Mouse (Mus musculus) telencephalon, adult 2 months (tissue): ENCODE data around the gene Gprin3.
"Not testable (repeated sequence)": the region's sequence is repeated elsewhere in the genome, so short reads cannot be mapped to it uniquely, and the experiment has no call there.

Experiments
- DNase-seq: peaks from one replicate; pipeline ENCODE4 v3.0.0-alpha.2; 2011; ENCODE audit warnings: low read depth, low spot score

The Gprin3 gene

DNA sequence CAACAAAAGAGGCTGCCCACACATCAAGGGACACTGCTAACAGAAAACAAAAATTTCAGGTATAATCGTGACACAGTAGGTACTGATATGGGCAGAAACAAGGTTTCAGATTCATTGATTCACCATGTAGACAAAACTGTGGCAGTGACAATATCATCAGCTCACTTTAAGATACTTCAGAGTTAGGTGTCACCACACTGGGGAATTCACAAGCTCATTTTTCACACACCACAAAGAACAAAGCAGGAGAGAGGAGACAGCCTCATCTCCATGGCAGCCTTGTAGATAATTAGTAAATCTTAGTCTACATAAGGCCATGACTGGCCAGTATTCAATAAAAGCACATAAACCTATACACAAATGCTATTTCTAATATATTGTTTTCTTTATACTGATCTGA, 77.4 kb downstream of the Gprin3 start:
- no peak for DNase-seq

DNA sequence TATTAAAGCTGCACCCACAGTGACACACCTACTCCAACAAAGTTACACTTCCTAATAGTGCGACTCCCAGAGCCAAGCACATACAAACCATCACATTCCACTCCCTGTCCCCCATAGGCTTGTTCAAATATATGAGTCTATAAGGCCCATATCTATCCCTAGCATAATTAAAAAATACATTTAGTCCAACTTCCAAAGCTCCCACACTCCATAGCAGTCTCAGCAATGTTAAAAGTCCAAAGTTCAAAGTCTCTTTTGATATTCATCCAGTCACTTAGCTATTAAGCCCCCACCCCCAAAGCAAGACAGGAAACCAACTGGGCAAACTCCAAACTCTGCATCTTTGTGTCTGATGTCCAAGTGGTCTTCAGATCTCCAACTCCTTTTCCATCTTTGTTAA, 84.9 kb downstream of the Gprin3 start:
- no peak for DNase-seq

GRCm38 (mm10) chr6:59328297-59328696, 97.8 kb downstream of the Gprin3 start:
- DNase-seq, result no peak

DNA sequence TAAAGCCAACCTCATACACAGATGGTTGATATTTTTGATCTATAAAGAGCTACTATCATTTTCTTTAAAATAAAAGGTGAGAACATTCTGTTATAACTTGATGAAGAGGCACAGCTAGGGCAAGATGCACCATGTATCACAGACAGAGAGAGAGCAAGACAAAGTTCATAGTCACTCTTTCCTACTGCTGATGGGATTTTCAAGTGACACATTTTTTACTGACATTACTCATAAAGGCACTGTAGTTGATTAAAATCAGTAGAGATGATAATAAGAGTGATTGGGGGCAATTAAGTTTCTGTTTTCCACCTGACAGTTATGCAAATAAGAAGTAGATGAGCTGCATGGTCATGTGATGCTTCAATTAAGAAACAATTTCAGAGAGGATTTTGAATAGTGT, 110.2 kb downstream of the Gprin3 start:
- DNase-seq, result peak; percentile 2

DNA sequence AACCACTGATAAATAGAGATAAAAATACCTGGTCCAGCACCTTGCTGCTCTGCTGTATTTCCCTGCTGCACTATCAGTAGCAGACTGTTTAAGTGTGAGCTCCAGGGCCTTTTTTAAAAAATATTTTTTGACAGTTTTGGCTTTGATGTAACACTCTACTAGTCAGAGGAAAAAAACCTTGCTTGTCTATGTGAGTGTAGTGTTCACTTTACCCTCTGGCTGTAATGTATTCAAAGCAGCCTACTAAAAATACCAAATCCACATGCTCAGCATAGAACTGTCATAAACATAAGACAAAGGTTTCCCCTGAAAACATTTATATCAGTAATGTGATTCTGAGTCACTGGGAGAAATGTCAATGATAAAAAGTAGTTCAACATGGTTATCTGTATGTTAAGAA, 111.0 kb downstream of the Gprin3 start:
- DNase-seq, result peak; percentile 8

- no peak for DNase-seq
Observed at GRCm38 (mm10) chr6:59313162-59313561, 112.9 kb downstream of the Gprin3 start.

GRCm38 (mm10) chr6:59311241-59311640, 114.9 kb downstream of the Gprin3 start:
- no peak for DNase-seq

DNA sequence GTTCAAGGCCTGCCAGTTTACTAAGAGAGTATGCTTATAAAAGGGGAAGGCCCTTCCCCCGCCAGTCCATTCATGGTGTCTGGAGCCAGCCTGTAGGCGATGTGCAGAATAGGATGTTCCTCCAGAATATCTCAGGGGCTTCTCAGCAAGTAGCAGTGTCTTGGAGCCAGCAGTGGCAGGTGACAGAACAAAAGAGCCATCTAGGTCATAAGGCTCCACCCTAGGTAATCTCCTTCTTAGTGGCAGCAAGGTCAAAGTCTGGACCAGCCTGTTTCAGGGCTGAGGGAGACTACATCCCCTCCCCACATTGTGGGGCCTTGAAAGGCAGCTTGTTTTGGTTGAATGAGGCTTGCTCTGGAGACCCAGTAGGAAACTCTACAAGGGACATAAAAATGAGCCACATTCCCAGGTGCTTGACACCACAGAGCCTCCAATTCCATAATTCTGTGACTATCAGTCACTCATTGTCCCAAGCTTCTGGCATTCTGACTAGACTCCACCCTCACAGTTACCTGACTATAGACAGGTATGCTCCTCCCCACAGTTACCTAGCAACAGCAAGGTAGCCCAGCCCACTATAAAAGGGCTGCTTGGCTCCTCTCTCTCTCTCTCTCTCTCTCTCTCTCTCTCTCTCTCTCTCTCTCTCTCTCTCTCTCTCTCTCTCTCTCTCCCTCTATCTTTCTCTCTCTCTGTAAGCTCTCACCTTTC, 121.7 kb downstream of the Gprin3 start:
- not testable (repeated sequence) for DNase-seq

- DNase-seq, result no peak
Observed at GRCm38 (mm10) chr6:59303031-59303430, 123.1 kb downstream of the Gprin3 start.
